Mouse (Mus musculus) small intestine, adult 10 weeks (tissue): Measurements from ENCODE around the gene Rad50. TPM values are rescaled to one million over a fixed set of nuclear protein-coding genes. Genes with fewer than 3 reads are reported as not detected.

ENCODE experiments used
- polyA plus RNA-seq: library from polyadenylated mRNA; stranded (reverse); fragments of 350-450 nt; fragmentation: Illumina TruSeq; extraction: RNeasy Lipid Tissue Mini Kit (QIAGEN cat#74804); gene quantifications from one replicate; pipeline ENCODE4 v1.2.3, GENCODE M21; 2014; ENCODE audit warnings: low replicate concordance

Gene Rad50
- 21.9 TPM for polyA plus RNA-seq

GRCm38 (mm10) chr11:53706934-53707717 lies at the start of gene Rad50:
TSS of gene Rad50 (minus strand) at chr11:53707319.

GRCm38 (mm10) chr11:53720715-53721114 lies 13.6 kb upstream of the Rad50 start, which contains the start of gene Il5:
TSS of gene Il5 (plus strand) at chr11:53720794.

GRCm38 (mm10) chr11:53634556-53634955 lies 72.6 kb downstream of the Rad50 start, which contains the start of gene Il13:
TSS of gene Il13 (minus strand) at chr11:53634702.

GRCm38 (mm10) chr11:53618619-53619198 lies 88.4 kb downstream of the Rad50 start, which contains the start of gene Il4:
TSS of gene Il4 (minus strand) at chr11:53618669.

Other genes starting within 250 kb of the Rad50 start
- not detected for gene Gm9837, start 236.8 kb downstream of the Rad50 start, polyA plus RNA-seq
- gene Gm9945, start 227.2 kb downstream of the Rad50 start, polyA plus RNA-seq = not detected
- gene Sowaha, start 227.0 kb downstream of the Rad50 start, polyA plus RNA-seq = 22.2 TPM
- 5.9 TPM for gene Sept8, start 188.1 kb downstream of the Rad50 start, polyA plus RNA-seq
- 3.8 TPM for gene Kif3a, start 139.9 kb downstream of the Rad50 start, polyA plus RNA-seq
- not detected for gene Il4, start 88.7 kb downstream of the Rad50 start, polyA plus RNA-seq
- gene Il13, start 72.6 kb downstream of the Rad50 start, polyA plus RNA-seq = not detected
- not detected for gene Il5, start 13.5 kb upstream of the Rad50 start, polyA plus RNA-seq
- 6.7 TPM for gene Irf1, start 62.7 kb upstream of the Rad50 start, polyA plus RNA-seq
- not detected for gene Gm17334, start 65.9 kb upstream of the Rad50 start, polyA plus RNA-seq
- not detected for gene Gm12216, start 151.9 kb upstream of the Rad50 start, polyA plus RNA-seq
- gene Slc22a5, start 184.3 kb upstream of the Rad50 start, polyA plus RNA-seq = 54.4 TPM